Mouse (Mus musculus) lung, adult 2 months (tissue): Measurements from ENCODE around the gene Rpl5.

Source experiments
- CTCF ChIP-seq: fragments of 200-500 bp; IDR thresholded peaks from 2 replicates; pipeline ENCODE4 v1.5.1; 2011; ENCODE audit warnings: mild to moderate bottlenecking, low read length, control low read depth; ENCODE audit not compliant: insufficient read depth
- POLR2A ChIP-seq: fragments of 200-500 bp; IDR thresholded peaks from 2 replicates; pipeline ENCODE4 v1.6.1; 2011; ENCODE audit warnings: low read depth, mild to moderate bottlenecking, control low read depth, low read length, borderline replicate concordance; ENCODE audit errors: extremely low read depth

DNA sequence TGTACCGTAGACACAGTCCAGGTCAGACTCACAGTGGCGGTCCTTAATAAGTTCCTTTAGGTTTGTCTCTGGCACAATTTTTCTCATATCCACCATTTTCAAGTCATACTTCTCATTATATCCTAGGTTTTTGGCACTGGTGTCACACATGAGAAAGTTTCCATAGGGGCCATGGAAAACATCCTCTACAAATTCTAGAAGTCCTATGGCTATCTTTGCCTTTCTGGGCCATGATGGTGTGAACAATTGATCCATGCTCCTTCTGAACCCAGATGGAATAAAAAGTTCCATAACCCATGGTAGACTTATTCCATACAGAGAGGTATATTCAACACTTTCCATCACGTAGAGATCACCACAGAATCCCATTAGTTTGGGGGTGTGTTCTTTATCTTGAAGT is 9.4 kb downstream of the Rpl5 start:
- no peak for TF ChIP-seq POLR2A
- no peak for TF ChIP-seq CTCF
